Mouse (Mus musculus) heart, postnatal 36 days (tissue): ENCODE data around the gene Ccnb2. TPM values are rescaled to one million over a fixed set of nuclear protein-coding genes. Genes with fewer than 3 reads are reported as not detected.

Source experiments
- DNase-seq, 2 experiments: peaks; one replicate each; pipeline ENCODE4 v3.0.0; 2021 to 2022
- intact Hi-C: fragments of 180-260 bp; cut with DNase I; formaldehyde crosslinking; loops from one replicate; pipeline ENCODE4 v1.15.1; 2025
- microRNA-seq, 2 experiments: library from miRNA; unstranded; fragments of <30 nt; microRNA quantifications; one replicate each; pipeline ENCODE4 v1.2.0; 2021; ENCODE audit warnings: borderline number of aligned reads in 2 of 2
- total RNA-seq, 2 experiments: library from RNA; stranded (reverse); gene quantifications; 2 replicates each; pipeline ENCODE4 v1.2.3; 2021

Ccnb2 gene
- total RNA-seq, 2 experiments from 2014 or later, result 1.2 to 1.3 TPM

DNA sequence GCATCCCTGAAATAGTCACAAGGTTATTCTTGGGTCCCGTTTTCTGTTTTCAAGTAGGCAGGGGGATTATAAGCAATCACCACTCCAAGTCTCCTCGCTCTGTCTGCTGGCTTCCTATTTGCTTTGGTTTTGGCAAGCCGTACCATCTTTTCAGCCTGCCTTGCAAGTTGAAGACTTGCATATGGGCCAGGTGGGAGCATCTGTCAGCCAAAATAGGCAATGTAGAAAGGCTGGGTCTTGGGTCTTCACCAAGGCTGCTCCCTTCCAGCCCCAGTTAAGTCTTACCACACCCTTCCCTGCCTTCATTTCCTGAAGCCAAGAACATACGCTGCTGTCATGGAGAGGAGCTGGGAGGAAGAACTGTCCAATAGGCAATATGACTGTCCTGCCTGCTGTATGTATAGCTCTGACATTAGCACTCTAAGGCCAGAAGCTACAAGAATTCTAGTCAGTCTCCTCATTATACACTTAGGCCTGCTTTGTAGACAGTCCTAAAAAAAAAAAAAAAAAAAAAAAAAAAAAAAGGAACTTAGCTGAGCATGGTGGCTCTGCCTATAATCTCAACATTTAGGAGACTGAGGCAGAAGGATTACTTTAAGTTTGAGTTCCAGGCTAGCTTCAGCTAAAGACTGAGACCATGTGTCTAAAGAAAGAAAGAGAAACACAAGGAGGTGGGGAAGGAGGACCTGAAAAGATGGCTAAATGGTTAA, 33.8 kb downstream of the Ccnb2 start:
- DNase-seq, result no peak
- intact Hi-C loops, result no loop called here

GRCm38 (mm10) chr9:70384958-70385728, 36.2 kb downstream of the Ccnb2 start:
- intact Hi-C loops, result no loop called here
- no peak for DNase-seq

DNA sequence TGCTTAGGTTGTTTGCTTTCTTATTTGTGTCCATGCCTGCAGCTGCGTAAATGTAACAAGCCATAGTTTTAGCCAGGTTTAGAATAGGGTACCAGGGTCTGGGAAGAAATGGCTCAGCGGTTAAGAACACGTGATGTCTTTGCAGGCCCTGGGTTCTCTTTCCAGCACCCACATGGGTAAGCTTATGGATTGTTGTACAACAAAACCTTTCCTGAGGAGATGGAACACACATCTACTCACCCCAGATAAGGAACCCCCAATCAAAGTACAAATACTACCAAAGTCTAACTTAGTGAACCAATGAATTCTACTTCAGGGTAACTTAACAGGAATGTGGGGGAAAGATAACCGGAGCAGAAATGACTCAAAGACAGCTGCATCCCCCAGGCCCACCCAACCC, 36.9 kb downstream of the Ccnb2 start:
- no peak for DNase-seq
- intact Hi-C loops, result no loop called here

- intact Hi-C loops, result no loop called here
- DNase-seq, result no peak
Observed at GRCm38 (mm10) chr9:70383750-70384149, 37.6 kb downstream of the Ccnb2 start.

DNA sequence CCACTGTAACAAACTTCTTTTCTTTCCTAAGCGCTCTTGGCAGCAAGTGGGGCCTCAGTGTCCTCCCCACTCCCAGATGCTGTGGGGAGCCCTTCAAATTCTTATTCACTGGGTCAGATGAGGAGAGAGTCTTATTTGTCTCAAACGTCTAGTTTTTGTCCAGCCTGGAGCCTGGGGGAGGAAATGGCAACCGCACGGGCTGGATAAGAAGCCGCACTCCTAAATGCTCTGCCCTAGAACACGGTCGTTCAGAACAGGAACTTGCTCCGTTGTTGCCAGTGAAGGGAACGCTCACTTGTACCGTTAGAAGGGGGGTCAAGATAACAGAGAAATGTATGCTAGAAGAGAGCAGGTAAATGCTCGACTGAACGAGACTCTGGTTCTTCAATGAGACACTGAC, 39.3 kb downstream of the Ccnb2 start:
- intact Hi-C loops, result no loop called here
- DNase-seq, result no peak

DNA sequence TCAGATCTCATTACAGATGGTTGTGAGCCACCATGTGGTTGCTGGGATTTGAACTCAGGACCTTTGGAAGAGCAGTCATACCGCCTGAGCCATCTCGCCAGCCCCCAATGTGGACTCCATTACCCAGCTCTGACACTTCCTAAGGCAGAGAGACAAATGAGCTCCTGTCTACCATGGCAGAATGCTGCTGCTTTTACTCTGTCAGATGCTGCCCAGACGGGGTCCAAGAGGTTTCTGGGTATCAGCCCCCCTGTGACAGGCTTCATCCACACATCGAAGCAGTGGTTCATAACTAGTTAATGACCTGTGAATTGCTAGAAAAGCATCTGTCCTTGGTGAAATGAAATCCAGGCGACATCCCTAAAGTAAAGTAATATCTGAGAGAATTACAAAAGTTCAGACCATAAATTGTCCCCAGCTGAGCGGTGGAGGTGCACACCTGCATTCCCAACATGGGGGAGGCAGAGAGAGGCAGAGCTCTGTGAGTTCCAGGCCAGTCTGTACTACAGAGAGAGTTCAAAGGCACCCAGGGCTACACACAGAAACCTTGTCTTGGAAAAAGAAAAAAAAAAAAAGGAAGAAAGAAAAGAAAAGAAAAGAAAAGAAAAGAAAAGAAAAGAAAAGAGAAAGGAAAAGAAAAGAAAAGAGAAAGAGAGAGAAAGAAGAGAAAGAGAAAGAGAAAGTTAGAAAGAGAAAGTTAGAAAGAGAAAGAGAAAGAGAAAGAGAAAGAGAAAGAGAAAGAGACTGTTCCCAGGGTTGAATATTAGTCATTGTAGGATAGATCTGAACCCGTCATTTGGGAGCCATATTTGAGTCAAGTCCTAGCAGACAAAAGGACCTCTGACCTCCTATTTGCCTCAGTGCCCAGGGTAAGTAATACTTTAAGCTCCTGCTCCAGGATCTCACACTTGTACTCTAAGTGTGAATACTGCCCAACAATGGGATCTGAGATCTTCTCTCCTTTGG, 41.6 kb downstream of the Ccnb2 start:
- intact Hi-C loops, result no loop called here
- DNase-seq, result no peak

DNA sequence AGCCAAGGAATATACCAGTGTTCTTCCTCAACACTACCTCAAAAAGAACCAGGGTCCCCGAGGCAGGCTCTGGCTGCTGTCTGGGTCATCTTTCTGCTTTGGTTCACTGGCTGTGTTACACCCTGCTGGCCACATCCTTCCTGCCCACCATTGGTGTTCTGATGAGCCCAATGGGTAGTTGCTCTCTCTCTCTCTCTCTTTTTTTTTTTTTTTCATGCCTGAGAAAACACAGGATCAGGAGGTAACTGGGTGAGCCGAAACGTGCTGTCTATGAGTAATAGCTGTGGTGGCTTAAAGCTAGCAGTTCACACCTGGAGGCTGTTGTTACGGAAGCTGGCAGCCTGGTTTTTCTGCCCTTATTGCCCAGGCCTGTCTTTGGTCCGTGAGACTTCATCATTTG, 49.7 kb downstream of the Ccnb2 start:
- no peak for DNase-seq
- intact Hi-C loops, result no loop called here

GRCm38 (mm10) chr9:70366898-70367297, 54.4 kb downstream of the Ccnb2 start:
- intact Hi-C loops, result no loop called here
- DNase-seq, result peak in 1 of 2 experiments; percentile 5

DNA sequence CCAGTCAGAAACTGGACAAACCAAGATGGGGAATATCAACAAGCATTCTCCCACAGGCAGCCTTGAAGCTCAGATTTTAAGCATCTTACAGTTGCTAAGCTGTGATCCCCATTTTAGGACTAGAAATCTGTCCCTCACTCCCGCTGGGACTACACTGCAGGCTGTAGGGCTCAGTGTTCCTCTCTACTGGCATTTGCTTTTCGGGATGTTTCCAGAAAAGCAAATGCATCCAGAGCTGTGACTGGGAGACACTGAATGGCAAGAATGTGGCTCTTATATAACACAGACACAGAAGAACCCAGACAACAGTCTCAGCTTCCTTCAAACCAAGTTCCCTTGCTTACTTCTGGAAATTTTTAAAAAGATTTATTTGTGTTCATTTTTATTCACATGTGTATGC, 55.4 kb downstream of the Ccnb2 start:
- intact Hi-C loops, result no loop called here

DNA sequence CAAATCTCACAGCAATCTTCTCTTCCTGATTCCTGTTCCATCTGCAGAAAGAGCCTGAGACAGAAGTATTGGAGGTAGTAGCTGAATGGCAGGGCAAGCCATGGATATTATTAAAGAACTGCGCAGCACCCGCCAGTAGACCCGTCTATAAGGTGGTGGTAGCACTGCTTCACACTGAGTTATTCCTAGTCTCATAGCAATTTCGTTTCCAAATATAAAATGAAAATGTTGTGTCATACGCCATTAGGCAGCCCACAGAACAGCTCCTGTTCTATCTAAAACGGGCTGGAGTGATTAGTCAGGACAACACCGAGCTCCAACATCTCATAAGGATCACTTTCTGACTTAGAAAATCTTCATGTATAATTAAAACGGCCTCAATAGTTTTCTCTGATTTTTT, 56.6 kb downstream of the Ccnb2 start:
- DNase-seq, result no peak
- intact Hi-C loops, result no loop called here

More for the DNA sequence above, 55.4 kb downstream of the Ccnb2 start:
- no peak for DNase-seq

GRCm38 (mm10) chr9:70359402-70360131, 61.8 kb downstream of the Ccnb2 start:
- intact Hi-C loops, result no loop called here
- no peak for DNase-seq

Small RNA genes within 50 kb of the gene (microRNA-seq; reads per million reads assigned to microRNA genes)
- 0 to 1.3 reads per million in 2 experiments for gene Mir5626

Other genes with a start within 250 kb of the Ccnb2 start
- gene Myo1e, start 214.2 kb downstream of the Ccnb2 start, total RNA-seq, result 10 to 100 TPM in 1 of 2 experiments, 1 to 10 TPM in 1; 8.6 to 10.2 TPM
- gene Rnf111, start 82.2 kb upstream of the Ccnb2 start, total RNA-seq, result 10 to 100 TPM; 19.6 to 20.5 TPM
- 10 to 100 TPM; 20.9 to 23.2 TPM for gene Sltm, start 121.2 kb upstream of the Ccnb2 start, total RNA-seq
- under 1 TPM; 0.27 to 0.31 TPM for gene Gm10642, start 234.7 kb upstream of the Ccnb2 start, total RNA-seq
- 10 to 100 TPM; 32.7 to 34.8 TPM for gene Mindy2, start 235.6 kb upstream of the Ccnb2 start, total RNA-seq